Mouse (Mus musculus): Measurements from ENCODE around the gene Rnf215.
"Not testable (repeated sequence)": the region's sequence is repeated elsewhere in the genome, so short reads cannot be mapped to it uniquely, and the experiment has no call there.

Rnf215 gene

DNA sequence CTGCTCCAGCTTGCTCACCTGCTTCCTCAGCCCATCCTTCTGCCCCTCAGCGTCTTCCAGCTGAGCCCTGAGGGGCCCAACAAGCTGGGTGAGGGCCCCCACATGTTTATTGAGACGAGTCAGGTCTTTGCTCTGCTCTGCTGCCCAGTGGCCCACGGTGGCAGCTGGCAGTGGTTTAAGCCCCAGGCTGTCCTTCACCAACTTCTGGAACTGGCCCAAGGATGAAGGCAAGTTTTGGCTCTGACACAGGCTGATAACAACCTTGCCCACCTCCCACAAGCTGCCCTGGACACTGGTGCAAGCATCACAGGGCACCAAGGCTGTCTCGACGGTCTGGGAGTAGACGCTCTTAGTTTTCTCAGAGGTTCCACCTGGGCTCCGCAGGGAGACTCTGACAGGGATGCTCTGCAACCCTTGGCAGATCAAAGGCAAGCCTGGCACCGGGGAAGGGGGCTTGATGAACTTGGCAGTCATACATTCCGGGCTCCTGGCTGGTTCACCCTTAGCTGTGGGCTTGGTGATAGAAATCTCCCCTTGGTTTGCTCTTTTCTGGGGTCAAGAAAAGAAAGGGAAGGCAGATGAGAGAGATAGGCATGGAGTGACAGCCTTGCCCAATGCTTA, 13.6 kb downstream of the Rnf215 start:
- DNase-seq: no peak

DNA sequence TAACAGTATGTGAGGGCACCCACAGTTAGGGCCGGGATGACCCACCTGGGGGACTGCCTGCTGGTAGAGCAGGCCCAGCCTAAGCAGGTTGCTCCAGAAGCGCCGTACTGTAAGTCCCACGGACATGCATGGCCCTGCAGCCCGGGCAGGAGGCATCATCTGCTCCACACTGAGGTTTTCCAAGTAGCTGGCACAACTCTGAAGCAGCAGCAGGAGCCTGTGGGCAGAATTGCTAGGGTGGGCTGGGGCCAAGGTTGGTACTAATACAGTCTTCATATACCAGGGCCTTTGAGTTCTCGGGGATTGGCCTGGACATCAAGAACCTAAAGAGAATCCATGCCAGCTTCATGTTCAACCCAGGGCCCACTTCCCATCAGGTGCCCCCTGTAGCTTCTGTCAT, 14.9 kb downstream of the Rnf215 start:
- DNase-seq: no peak

DNA sequence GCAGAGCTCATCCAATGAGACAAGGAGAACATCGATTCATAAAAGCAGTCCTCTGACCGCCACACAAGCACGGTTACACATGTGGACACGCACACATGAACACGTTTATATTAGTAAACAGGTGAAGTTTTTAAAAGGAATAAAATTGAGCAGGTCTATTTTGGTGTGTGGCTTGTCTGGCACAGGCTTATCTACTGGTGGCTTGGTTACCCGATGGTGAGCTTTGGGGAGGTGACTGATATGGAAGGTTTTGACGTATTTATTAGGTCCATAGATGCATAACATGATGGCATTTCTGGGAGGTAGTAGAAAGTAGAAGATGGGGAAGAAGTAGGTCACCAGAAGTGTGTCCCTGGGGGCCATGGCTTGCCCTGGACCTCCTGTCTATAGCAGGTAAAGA, 18.7 kb downstream of the Rnf215 start:
- DNase-seq: no peak

DNA sequence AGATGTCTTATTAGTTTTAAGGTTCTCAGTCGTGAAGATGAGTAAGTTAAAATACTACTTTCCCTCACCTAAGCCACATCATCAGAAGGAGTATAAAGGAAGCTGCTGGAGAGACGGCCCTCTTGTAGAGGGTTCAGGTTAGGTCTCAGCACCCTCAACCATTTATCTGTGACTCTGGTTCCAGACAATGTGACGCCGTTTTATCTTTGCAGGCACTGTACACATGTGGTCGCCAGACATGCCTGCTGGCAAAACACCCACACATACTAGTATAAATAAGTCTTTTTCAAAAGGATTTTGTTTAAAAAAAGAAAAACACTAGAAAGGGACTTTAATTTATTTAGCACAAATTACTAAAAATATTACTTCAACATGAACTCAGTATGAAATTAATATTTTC, 20.6 kb downstream of the Rnf215 start:
- DNase-seq: no peak

DNA sequence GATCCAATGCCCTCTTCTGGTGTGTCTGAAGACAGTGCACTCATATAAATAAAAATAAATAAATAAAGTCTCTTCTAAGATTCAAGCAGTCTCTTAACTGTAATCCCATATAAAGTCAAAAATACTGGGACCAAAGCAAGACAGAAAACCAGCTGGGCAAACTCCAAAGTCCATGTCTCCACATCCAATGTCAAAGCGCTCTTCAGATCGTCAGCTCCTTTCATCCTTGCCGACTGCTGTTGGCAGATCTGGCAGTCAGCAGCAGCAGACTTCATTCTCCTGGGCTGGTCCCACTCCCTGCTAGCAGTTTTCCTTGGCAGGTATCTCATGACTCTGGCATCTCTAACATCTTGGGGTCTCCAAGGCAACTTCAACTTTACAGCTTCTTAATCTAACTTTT, 23.7 kb downstream of the Rnf215 start:
- no peak for DNase-seq

DNA sequence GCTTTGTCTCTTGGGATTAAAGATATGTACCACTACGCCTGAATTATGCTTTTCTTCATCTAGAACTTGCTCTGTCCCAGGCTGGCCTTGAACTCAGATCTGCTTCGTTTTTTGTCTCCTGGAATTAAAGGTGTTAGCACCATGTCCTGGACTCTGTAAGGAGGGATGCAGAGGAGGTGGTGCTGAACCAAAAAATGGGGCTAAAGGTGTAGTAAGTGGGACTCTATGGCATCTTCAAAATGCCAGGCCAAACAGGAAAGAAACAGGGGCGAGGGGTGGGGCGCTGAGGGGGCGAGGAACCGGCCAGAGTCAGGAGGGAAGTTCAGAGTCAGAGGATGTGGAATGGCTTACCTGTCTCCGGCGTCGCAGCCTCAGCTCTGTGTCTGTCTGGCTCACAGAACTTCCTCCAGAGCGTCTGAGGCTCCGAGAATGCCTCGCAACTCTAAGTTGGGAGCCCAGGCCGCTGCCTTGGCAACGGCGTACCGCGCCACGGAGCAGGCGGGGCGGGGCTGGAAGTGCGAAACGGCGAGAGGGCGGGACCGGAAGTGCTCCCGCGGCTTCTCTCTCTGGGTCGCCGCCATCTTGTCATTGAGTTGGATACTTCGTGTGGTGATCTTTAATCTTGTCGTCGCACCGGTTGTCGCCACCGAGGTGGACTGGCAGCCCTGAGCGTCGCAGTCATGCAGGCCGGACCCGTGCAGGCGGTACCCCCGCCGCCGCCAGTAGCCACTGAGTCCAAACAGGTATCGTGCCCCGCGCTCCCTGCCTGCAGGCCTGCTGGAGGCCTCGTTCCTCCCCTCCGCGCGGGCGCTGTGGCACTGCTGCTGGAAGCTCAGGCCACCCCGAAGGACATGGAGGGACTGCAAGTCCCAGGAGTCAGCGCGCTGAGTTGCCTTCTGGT, 25.1 kb downstream of the Rnf215 start, which contains the start of the genes Ccdc157 and Sf3a1:
Gene Ccdc157, minus strand, starts transcription at position 486 of the 901 bp plus-strand sequence.
Gene Sf3a1, plus strand, starts transcription at position 543 of the 901 bp plus-strand sequence.
- DNase-seq: peak; percentile 89 to 91

DNA sequence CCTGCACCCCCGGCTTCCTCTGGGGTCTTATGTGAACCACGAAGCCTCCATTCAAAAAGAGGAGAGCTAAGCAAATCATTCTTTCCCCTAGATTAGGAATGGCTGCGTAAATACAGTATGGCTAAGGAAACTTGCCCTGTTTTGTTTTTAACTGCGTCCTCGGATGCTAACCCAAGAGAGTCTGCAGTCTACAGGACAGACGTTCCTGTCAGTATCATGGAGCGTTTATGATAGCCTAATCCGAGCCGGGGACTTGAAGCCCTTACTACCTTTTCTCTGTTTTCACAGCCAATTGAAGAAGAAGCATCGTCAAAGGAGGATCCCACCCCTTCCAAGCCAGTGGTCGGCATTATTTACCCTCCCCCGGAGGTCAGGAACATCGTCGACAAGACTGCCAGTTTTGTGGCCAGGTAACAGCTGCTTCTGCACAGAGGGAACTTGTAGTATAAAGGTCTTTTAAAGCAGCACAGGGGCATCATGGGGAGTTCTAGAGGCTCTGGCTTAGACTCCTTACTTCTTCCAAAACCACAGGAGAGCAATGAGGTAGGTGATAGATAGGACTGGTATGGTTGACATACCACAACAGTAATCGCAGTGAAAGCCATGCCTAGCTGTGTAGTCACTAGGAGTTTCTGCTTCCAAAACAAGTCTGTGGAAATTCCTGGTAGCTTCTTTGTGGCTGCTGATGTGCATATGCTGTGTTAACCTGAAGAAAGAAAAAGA, 25.9 kb downstream of the Rnf215 start:
- no peak for DNase-seq

DNA sequence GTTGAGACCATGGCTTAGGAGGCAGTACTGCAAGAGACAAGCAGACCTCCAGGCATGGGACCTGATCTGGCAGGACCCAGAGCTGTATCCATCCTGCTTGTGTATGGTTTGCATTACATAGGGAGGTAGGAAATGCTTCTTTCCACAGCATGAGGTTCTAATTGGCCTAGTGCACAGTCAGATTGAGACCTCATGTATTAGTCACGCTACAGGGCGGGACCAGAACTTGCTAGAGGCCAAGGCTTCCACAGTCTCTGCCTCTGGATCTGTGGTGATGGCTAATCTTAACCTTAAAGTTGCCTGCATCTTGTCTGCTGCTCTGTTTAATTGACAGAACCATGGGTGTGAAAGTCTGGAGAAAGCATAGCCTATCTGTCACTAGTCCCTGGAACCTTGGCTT, 29.7 kb downstream of the Rnf215 start:
- no peak for DNase-seq

DNA sequence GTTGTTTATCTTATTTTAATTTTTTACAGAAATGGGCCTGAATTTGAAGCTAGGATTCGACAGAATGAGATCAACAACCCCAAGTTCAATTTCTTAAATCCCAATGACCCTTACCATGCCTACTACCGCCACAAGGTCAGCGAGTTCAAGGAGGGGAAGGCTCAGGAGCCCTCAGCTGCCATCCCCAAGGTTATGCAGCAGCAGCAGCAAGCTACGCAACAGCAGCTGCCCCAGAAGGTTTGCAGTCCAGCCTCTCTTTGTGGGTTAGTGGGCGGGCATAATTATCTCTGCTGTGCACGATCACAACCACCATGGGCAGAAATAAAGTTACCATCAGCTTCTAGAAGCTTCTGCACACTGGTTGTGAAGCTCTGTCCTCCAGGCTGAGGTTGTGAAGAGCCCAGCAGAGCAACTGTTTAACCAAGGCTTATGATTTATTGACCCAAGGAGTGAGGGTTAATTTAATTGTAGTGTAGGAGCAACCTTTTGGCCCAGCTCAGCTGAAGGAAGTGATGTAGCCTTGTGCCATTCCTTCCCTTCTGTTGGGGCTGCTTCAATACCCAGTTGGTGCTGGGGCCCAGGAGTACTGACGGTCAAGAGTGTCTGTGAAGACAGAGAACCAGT, 31.6 kb downstream of the Rnf215 start:
- no peak for DNase-seq

DNA sequence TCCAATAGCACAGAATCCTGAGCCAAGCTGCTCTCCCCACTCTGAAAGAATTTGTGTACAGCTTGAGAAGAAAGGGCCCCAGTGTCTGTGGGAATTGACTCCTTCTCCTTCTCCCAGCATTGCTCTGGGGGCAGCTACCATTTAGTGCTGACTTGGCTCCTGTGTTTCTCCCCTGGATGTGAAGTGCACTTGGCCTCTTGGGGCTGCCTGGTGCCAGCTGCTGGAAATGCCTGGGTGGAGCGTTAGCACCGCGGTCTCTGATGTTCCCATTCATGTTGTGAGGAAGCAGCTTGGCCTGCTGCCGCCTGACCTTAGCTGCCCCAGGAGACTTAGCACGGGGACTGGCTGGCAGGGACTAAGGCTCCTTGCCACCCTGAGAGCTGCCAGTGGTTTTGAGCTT, 39.6 kb downstream of the Rnf215 start:
- DNase-seq: no peak

DNA sequence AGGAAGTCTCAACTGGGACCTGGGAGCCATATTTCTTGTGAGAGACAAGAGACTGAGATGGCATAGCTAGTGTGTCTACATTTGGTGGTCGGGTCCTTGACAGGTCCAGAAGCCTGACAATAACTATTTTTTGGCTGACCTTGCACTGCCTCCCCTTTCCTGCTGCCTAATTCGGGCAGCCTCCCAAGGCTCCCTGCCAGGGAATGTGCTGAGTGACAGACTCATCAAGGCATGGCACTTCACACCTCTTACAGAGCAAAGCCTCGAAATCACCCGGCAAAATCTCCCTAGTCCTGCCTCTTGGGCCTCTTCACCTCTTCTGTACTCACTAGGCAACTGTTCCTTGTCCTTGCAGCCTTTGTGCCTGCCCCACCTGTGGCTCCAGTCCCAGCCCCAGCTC, 42.7 kb downstream of the Rnf215 start:
- DNase-seq: no peak

DNA sequence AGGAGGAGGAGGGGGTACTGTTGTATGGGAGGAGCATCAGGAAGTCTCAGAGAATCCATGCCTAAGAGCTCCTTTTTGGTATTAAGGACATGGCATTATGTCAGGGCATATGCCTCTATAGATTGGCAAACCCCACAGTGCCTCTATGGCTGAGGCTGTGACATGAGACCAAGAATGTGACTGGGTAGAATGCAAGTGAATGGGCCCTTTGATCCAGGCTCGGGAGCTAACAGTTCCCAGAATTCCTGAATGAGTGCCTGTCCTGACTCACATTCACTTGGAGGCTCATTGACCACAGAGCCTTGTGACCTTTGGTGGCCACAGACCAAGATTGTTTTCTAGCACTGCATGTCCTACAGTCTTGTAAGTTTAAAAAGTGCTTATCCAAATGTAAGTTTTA, 47.1 kb downstream of the Rnf215 start:
- DNase-seq: no peak

DNA sequence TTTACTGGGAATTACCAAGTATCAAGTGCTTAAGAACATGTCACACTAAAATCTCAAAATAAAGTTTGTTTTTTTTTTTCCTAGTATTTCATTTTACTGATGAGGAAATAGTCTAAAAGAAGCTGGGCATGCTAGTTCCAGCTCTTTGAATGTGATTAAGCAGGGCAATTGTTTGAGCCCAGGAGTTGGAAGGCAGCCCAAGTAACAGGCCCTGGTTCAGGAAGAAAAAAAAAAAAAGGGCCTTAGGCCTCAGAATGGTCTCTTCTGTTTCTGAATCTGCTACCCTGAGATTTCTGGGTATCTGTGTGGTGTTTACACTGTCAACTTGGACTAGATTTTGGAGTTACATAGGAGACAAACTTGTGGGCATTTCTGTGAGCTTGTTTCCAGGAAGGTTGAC, 48.5 kb downstream of the Rnf215 start:
- no peak for DNase-seq

DNA sequence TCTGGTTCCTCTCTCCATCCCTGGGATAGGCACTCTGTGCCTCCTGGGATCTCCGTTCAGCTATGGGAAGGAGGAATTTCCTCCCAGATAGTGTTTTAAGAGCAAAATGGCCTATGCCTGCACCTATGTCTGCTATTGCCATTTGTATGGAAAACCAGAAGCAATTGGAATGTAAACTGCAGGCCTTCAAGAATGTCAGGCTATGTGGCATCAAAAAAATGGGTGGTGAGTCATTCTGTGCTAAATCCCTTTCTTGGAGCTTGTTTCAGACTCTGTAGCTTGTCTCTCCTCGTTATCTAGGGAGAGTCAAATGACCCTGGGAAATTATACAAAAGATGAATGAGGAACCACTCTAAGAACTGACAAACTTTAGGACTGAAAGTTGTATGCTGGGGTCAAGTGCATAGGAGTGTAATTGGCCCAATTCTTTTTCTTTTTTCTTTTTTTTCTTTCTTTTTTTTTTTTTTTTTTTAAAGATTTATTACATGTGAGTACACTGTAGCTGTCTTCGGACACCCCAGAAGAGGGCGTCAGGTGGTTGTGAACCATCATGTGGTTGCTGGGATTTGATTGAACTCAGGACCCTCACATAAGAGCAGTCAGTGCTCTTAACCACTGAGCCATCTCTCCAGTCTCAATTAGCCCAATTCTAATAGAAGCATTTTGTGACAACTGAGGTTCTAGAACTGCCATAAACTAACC, 49.4 kb downstream of the Rnf215 start:
- no peak for DNase-seq

DNA sequence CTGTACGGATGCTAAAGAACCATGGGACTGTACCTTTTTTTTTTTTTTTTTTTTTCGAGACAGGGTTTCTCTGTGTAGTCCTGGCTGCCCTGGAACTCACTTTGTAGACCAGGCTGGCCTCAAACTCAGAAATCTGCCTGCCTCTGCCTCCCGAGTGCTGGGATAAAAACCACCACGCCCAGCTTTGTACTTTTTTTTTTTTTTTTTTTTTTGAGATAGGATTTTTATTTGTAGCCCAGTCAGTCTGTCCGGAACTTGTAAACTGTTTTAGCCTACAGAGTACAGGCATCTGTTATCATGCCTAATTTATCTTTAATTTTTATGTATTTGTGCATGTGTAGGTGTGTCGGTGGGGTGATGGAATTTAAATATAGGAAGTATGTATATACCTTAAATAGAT, 50.5 kb downstream of the Rnf215 start:
- DNase-seq: not testable (repeated sequence)

DNA sequence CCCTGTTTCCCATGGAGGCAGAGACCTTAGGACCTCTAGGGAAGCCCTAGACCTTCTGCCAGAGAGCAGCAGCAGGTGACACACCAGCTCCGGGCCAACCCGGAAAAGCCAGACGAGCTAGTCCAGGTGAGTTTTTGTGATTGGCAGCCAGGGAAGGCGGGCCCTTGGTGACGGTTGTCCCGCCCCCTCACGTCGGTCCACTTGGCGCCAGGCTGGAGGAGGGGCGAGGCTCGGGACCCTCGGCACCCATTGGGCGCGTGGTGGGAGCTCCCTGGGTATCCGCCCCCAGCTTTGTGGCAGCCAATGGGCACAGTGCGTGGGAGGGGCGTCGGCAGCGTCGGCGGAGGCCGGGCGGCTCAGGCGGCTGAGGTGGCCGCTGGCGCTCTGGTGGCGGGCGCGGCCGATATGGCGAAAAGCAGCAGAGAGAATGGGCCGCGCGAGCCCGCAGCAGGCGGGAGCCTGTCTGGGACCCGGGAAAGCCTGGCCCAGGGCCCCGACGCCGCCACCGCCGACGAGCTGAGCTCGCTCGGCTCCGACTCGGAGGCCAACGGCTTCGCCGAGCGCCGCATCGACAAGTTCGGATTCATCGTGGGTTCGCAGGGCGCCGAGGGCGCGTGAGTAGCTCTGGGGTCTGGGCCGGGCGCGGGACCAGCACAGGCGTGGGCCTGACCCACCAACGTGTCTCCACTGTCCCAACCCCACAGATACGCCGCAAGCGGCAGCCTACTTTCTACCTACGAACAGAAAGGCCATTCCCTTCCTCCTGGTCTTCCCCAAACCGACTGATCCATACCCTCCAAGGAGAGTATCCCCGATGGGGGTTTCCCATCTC, 51.7 kb downstream of the Rnf215 start, which contains the start of gene Tbc1d10a:
Gene Tbc1d10a, plus strand, starts transcription at position 304 of the 832 bp plus-strand sequence.
- peak; percentile 99 for DNase-seq

DNA sequence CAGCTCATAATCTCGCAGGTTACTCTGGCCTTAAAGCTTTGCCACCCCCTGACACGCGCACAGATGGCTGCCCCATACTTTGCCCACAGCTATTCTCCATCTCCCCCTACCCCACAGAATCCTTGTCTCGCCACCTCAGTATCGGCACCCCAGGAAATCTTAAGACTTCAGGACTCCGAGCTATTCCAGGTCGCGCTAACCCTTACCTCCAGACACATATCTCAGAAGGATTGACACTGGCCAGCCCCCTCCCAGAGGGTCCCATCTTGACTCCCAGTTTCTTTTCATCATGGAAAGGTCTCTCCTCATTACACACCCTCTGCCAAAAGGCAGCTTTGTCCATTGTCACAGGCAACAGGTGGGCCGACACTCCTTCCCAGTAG, 52.3 kb downstream of the Rnf215 start:
- DNase-seq: no peak

DNA sequence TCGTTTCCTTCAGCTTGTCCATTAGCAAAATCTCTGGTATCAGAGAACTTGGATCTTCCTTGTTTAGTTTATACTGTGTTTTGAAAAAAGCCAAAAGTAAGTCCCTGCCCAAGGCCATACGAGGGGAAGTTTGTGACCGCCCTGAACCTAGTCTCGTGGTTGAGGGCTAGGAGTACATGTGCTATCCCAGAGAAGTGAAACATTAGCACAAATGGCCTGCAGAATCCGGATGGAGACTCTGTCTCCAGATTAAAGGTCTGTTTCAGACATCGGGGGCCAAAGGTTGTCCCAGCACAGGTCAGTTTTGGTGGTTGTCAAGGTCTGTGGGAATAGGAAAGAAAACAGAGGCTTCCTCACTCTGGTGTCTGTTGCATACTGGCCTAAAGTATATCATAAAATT, 54.2 kb downstream of the Rnf215 start:
- no peak for DNase-seq

DNA sequence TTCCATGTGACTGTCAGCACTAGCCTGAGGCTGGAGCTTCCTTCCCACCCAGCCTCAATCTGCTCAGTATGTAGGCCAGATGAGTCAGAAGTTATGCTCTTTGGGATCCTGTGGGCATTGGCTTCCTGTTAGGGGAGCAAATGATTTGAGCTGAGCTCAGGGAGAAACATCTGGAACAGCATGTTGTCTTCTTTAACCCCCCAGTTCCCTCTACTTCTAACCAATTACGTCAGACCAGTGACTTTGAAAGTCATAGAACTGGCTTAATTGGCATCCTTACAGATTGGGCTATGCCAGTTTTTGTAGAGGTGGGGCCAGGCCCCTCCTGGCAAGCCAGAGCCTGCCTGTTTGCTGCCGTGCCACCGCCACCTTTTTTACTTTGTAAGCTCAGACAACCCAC, 55.7 kb downstream of the Rnf215 start:
- no peak for DNase-seq
